Mouse (Mus musculus) hindbrain, embryonic 11.5 days (tissue): ENCODE measurements around the gene Chst11. TPM values are rescaled to one million over a fixed set of nuclear protein-coding genes. Genes with fewer than 3 reads are reported as not detected.

ENCODE experiments used
- ATAC-seq: fragments of 200-750 bp; cut with Nextera tagmentation; 2 replicates; pipeline ENCODE4 v1.8.0; 2017; ENCODE audit warnings: mild to moderate bottlenecking, moderate TSS enrichment, moderate library complexity; ENCODE audit not compliant: low FRiP score
- DNase-seq: peaks from one replicate; pipeline ENCODE4 v3.0.0-alpha.2; 2015; ENCODE audit warnings: low spot score
- H3K27ac ChIP-seq: fragments of 300-500 bp; sonication (generic); 2 replicates; pipeline ENCODE4 v1.5.1; 2014; ENCODE audit warnings: mild to moderate bottlenecking, low read depth, low read length
- H3K27me3 ChIP-seq: fragments of 300-500 bp; sonication (generic); 2 replicates; pipeline ENCODE4 v1.6.1; 2014; ENCODE audit warnings: mild to moderate bottlenecking, low read length, moderate library complexity, mixed read lengths; ENCODE audit not compliant: control insufficient read depth, insufficient read depth
- H3K36me3 ChIP-seq: fragments of 300-500 bp; sonication (generic); 2 replicates; pipeline ENCODE4 v1.6.1; 2014; ENCODE audit warnings: mild to moderate bottlenecking, low read length, moderate library complexity, mixed read lengths; ENCODE audit not compliant: control insufficient read depth, insufficient read depth
- H3K4me1 ChIP-seq: fragments of 300-500 bp; sonication (generic); replicated peaks from 2 replicates; pipeline ENCODE4 v1.6.1; 2014; ENCODE audit warnings: low read length, mixed read lengths; ENCODE audit not compliant: control insufficient read depth, insufficient read depth
- H3K4me2 ChIP-seq: fragments of 300-500 bp; sonication (generic); replicated peaks from 2 replicates; pipeline ENCODE4 v1.6.1; 2014; ENCODE audit warnings: mild to moderate bottlenecking, low read depth, low read length
- H3K4me3 ChIP-seq: fragments of 300-500 bp; sonication (generic); 2 replicates; pipeline ENCODE4 v1.5.1; 2014; ENCODE audit warnings: low read depth, low read length
- H3K9ac ChIP-seq: fragments of 300-500 bp; sonication (generic); 2 replicates; pipeline ENCODE4 v1.6.1; 2014; ENCODE audit warnings: low read depth, low read length
- H3K9me3 ChIP-seq: fragments of 300-500 bp; sonication (generic); 2 replicates; pipeline ENCODE4 v1.6.1; 2016; ENCODE audit warnings: low read length; ENCODE audit not compliant: control insufficient read depth
- WGBS: fragments of 180-500 bp; shearing (Covaris S2); extraction: QIAGEN DNeasy Blood & Tissue Kit; methylation state at CpG from one replicate; pipeline ENCODE4 v1.1.7; 2014; 5-methylcytosine and 5-hydroxymethylcytosine counted together
- polyA plus RNA-seq: library from polyadenylated mRNA; unstranded; fragments of >200 nt; fragmentation: Nextera tagmentation; extraction: Ambion mirVana; gene quantifications from 2 replicates; pipeline ENCODE4 v1.2.1, GENCODE M21; 2014

Chst11 gene
- polyA plus RNA-seq, 1 experiment from 2014 or later = 2.3 TPM

GRCm38 (mm10) chr10:83000169-83000568 is 14.9 kb downstream of the Chst11 start:
- 88% methylated on average over 5 of the region's 5 CpGs for WGBS
- Histone ChIP-seq H3K9ac (no peak overlapping the region), H3K4me2 (no peak overlapping the region), H3K4me3 (no peak overlapping the region), H3K4me1 (0 out of 2 replicates have a peak, but pooled peaks cover 2% of the 10 kb centered on the region), H3K9me3 (no peaks in the 10 kb centered on the region), H3K27me3 (no peaks in the 10 kb centered on the region), H3K27ac (no peak overlapping the region), H3K36me3 (no peaks in the 10 kb centered on the region)
- no peak for ATAC-seq
- no peak for DNase-seq

DNA sequence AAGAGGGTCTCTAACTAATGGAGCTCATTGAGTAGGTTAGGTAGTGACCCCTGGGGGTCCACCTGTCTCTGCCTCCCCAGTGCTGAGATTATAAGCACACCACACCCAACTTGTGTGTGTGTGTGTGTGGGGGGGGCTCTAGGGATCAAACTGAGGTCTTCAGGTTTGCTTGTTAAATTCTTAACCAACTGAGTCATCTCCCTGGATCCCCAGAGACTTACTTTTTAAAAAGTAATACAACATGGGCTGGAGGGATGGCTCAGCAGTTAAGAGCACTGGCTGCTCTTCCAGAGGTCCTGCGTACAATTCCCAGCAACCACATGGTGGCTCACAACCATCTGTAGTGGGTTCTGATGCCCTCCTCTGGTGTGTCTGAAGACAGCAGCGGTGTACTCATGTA is 15.4 kb downstream of the Chst11 start:
- 92% methylated on average over 2 of the region's 2 CpGs for WGBS
- Histone ChIP-seq H3K27me3 (no peaks in the 10 kb centered on the region), H3K27ac (no peak overlapping the region), H3K36me3 (no peaks in the 10 kb centered on the region), H3K9ac (no peak overlapping the region), H3K4me1 (0 out of 2 replicates have a peak, but pooled peaks cover 2% of the 10 kb centered on the region), H3K4me2 (no peak overlapping the region), H3K4me3 (no peak overlapping the region), H3K9me3 (no peaks in the 10 kb centered on the region)
- DNase-seq (no peak), ATAC-seq (no peak)

DNA sequence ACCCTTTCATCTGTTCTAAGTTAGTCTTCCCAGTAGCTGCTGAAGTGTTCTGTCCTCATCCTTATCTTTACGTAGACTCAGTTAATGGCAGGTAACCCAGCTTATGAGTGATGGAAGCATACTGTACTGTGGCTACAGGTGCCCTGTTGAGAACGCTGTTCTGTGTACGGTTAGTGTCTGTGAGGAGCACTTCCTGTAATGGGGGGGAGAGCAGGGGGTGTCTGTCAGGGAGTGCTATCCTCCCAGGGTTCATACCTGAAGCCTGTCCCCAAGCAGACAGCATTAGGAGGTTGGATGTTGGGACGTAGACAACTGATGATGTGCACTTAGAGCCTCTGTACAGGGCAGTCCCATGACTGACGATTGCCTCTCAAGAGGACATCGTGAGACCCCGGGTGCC is 18.6 kb downstream of the Chst11 start:
- Histone ChIP-seq H3K27ac (no peak overlapping the region), H3K4me3 (no peak overlapping the region), H3K4me2 (no peak overlapping the region), H3K4me1 (0 out of 2 replicates have a peak, but pooled peaks cover 2% of the 10 kb centered on the region), H3K27me3 (no peaks in the 10 kb centered on the region), H3K36me3 (no peaks in the 10 kb centered on the region), H3K9ac (no peak overlapping the region), H3K9me3 (no peaks in the 10 kb centered on the region)
- DNase-seq = no peak
- WGBS = 97% methylated on average over 7 of the region's 7 CpGs
- ATAC-seq = no peak

- Histone ChIP-seq H3K27me3 (no peaks in the 10 kb centered on the region), H3K27ac (no peak overlapping the region), H3K4me3 (no peak overlapping the region), H3K9me3 (no peaks in the 10 kb centered on the region), H3K36me3 (no peaks in the 10 kb centered on the region), H3K4me2 (no peak overlapping the region), H3K4me1 (0 out of 2 replicates have a peak, but pooled peaks cover 2% of the 10 kb centered on the region), H3K9ac (no peak overlapping the region)
- no peak for DNase-seq
- no peak for ATAC-seq
- WGBS = 86% methylated on average over 9 of the region's 9 CpGs
These were observed 19.1 kb downstream of the Chst11 start for GRCm38 (mm10) chr10:83004389-83004788.

DNA sequence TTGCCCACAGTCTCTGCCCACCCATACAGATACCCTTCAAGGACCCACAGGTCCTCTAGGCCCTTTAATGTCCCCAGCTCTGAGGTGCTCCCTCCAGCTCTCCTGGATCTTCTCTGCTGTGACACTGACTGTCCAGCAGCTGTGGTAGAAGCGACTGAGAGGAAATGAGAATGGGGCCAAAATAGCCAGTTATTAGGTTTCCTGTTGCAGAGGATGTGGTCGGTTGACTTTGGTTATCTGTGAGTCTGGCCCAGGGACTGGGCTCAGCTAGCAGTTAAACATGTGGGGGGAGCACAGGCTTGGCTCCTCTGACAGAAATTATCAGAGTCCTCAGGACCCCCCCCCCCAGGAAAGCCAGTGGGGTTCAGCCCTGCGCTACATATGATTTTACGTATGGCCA is 19.7 kb downstream of the Chst11 start:
- Histone ChIP-seq H3K9me3 (no peaks in the 10 kb centered on the region), H3K27me3 (no peaks in the 10 kb centered on the region), H3K4me1 (0 out of 2 replicates have a peak, but pooled peaks cover 2% of the 10 kb centered on the region), H3K4me3 (no peak overlapping the region), H3K9ac (no peak overlapping the region), H3K4me2 (no peak overlapping the region), H3K36me3 (no peaks in the 10 kb centered on the region), H3K27ac (no peak overlapping the region)
- DNase-seq = no peak
- no peak for ATAC-seq
- 84% methylated on average over 4 of the region's 4 CpGs for WGBS

DNA sequence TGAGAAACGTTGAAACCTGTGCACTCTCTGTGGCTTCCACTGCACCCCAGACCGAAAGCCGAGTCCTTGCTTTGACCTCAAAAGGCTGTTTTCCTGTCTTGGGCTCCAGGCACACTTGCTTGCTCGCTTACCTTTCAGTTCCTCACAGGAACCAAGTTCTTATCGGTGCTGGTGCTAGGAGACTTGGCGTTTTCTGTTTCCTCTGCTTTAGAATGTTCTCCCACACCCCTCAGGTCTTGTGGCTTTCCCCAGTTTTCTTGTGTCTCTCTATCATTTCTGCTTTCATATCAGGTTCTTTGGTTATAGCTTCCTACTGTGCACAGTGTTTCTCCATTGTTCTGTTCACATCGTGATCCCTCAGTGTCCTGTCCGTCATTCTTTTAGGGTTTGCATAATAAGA is 21.0 kb downstream of the Chst11 start:
- 0 out of 2 replicates have a peak, but pooled peaks cover 2% of the 10 kb centered on the region for H3K4me1 ChIP-seq
- H3K27me3 ChIP-seq = no peaks in the 10 kb centered on the region
- no peak overlapping the region for H3K4me2 ChIP-seq
- ATAC-seq = no peak
- no peak for DNase-seq
- no peak overlapping the region for H3K4me3 ChIP-seq
- no peak overlapping the region for H3K27ac ChIP-seq
- no peaks in the 10 kb centered on the region for H3K9me3 ChIP-seq
- no peak overlapping the region for H3K9ac ChIP-seq
- H3K36me3 ChIP-seq = no peaks in the 10 kb centered on the region
- WGBS = 90% methylated on average over 8 of the region's 8 CpGs

DNA sequence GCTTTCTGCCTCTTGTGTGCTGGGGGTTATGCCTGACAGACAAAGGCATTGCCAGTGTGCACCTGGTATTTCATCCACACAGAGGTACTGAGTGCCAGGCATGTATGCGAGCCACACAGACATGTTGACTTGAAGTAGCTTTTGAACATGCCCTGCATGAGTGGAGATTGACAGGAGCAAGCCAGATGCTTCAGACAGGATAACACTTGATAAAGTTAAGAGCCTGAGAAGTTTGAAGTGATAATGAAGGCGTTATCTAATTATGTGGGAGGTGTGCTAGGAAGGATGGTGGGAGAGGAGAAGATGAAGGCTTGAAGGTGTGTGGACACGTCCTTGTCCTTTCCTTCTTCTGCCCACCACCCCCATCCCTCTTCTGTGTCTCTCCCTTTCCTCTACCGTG is 28.7 kb downstream of the Chst11 start:
- H3K4me2 ChIP-seq = no peak overlapping the region
- H3K4me1 ChIP-seq = no peaks in the 10 kb centered on the region
- H3K9me3 ChIP-seq = no peaks in the 10 kb centered on the region
- WGBS = 91% methylated on average over 4 of the region's 4 CpGs
- no peaks in the 10 kb centered on the region for H3K27me3 ChIP-seq
- no peak overlapping the region for H3K4me3 ChIP-seq
- no peak for DNase-seq
- ATAC-seq = no peak
- H3K9ac ChIP-seq = no peak overlapping the region
- H3K27ac ChIP-seq = no peak overlapping the region
- no peaks in the 10 kb centered on the region for H3K36me3 ChIP-seq

GRCm38 (mm10) chr10:83015919-83016318 is 30.6 kb downstream of the Chst11 start:
- Histone ChIP-seq H3K9ac (no peak overlapping the region), H3K4me2 (no peak overlapping the region), H3K27me3 (no peaks in the 10 kb centered on the region), H3K36me3 (no peaks in the 10 kb centered on the region), H3K4me3 (no peak overlapping the region), H3K9me3 (no peaks in the 10 kb centered on the region), H3K4me1 (peaks cover 8% of the 10 kb centered on the region; the same call in 1 of the 2 replicates), H3K27ac (no peak overlapping the region)
- WGBS = 92% methylated on average over 3 of the region's 3 CpGs
- no peak for DNase-seq
- ATAC-seq = no peak

DNA sequence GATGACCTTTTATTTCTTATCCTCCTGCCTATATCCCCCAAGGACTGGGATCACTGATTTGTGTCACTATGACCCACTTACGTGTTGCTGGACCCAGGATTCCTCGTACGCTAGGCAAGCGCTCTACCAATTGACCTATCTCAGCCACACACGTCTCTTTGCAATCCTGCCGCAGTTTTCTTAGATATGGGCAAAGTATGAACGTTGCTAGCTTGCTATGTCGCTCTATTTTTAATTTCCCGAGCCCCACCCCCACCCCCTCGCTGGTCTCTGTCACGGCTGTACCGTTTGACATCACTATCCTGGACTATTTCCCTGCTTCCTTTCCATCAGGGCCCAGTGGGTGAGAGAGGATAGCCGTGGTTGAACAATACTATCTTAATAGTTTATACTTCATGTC is 31.5 kb downstream of the Chst11 start:
- Histone ChIP-seq H3K9me3 (no peaks in the 10 kb centered on the region), H3K4me3 (no peak overlapping the region), H3K27me3 (no peaks in the 10 kb centered on the region), H3K27ac (no peak overlapping the region), H3K9ac (no peak overlapping the region), H3K4me2 (no peak overlapping the region), H3K36me3 (no peaks in the 10 kb centered on the region), H3K4me1 (peaks cover 8% of the 10 kb centered on the region; the same call in 1 of the 2 replicates)
- DNase-seq (no peak), ATAC-seq (no peak)
- 87% methylated on average over 13 of the region's 13 CpGs for WGBS
